Mouse (Mus musculus) liver, embryonic 11.5 days (tissue): ENCODE measurements around the gene Cubn. TPM values are rescaled to one million over a fixed set of nuclear protein-coding genes. Genes with fewer than 3 reads are reported as not detected.

Experiments
- ATAC-seq: fragments of 200-750 bp; cut with Nextera tagmentation; replicated peaks from 2 replicates; pipeline ENCODE4 v1.8.0; 2017; ENCODE audit warnings: moderate number of reproducible peaks, mild to moderate bottlenecking, moderate TSS enrichment, moderate library complexity; ENCODE audit not compliant: low FRiP score
- DNase-seq: peaks from one replicate; pipeline ENCODE4 v3.0.0-alpha.2; 2017; ENCODE audit warnings: low spot score
- H3K27ac ChIP-seq: fragments of 300-500 bp; sonication (generic); 2 replicates; pipeline ENCODE4 v1.5.1; 2014; ENCODE audit warnings: mild to moderate bottlenecking, low read depth, low read length, control low read depth
- H3K27me3 ChIP-seq: fragments of 300-500 bp; sonication (generic); replicated peaks from 2 replicates; pipeline ENCODE4 v1.6.1; 2014; ENCODE audit warnings: low read length, mixed read lengths; ENCODE audit not compliant: control insufficient read depth, insufficient read depth
- H3K36me3 ChIP-seq: fragments of 300-500 bp; sonication (generic); 2 replicates; pipeline ENCODE4 v1.6.1; 2014; ENCODE audit warnings: mild to moderate bottlenecking, low read length, moderate library complexity, mixed read lengths; ENCODE audit not compliant: control insufficient read depth, insufficient read depth
- H3K4me1 ChIP-seq: fragments of 300-500 bp; sonication (generic); replicated peaks from 2 replicates; pipeline ENCODE4 v1.6.1; 2014; ENCODE audit warnings: low read length, mixed read lengths; ENCODE audit not compliant: control insufficient read depth, insufficient read depth
- H3K4me2 ChIP-seq: fragments of 300-500 bp; sonication (generic); 2 replicates; pipeline ENCODE4 v1.6.1; 2014; ENCODE audit warnings: mild to moderate bottlenecking, control low read depth, moderate library complexity
- H3K4me3 ChIP-seq: fragments of 300-500 bp; sonication (generic); 2 replicates; pipeline ENCODE4 v1.5.1; 2014; ENCODE audit warnings: low read depth, low read length, control low read depth
- H3K9ac ChIP-seq: fragments of 300-500 bp; sonication (generic); 2 replicates; pipeline ENCODE4 v1.6.1; 2014; ENCODE audit warnings: low read depth, low read length, control low read depth
- H3K9me3 ChIP-seq: fragments of 300-500 bp; sonication (generic); 2 replicates; pipeline ENCODE4 v1.6.1; 2016; ENCODE audit warnings: low read length, inconsistent platforms, mixed read lengths; ENCODE audit not compliant: control insufficient read depth
- WGBS: fragments of 180-500 bp; shearing (Covaris S2); extraction: QIAGEN DNeasy Blood & Tissue Kit; methylation state at CpG from one replicate; pipeline ENCODE4 v1.1.7; 2014; 5-methylcytosine and 5-hydroxymethylcytosine counted together
- polyA plus RNA-seq: library from polyadenylated mRNA; unstranded; fragments of >200 nt; fragmentation: Nextera tagmentation; extraction: Ambion mirVana; gene quantifications from 2 replicates; pipeline ENCODE4 v1.2.1, GENCODE M21; 2014

The Cubn gene
- polyA plus RNA-seq, 1 experiment from 2014 or later, result 0.15 TPM

- Histone ChIP-seq H3K4me3 (no peak overlapping the region), H3K9ac (no peak overlapping the region), H3K36me3 (no peaks in the 10 kb centered on the region), H3K4me1 (peaks cover 16% of the 10 kb centered on the region), H3K27ac (no peak overlapping the region), H3K9me3 (no peaks in the 10 kb centered on the region), H3K4me2 (no peak overlapping the region), H3K27me3 (no peaks in the 10 kb centered on the region)
- ATAC-seq (no peak), DNase-seq (no peak)
- WGBS, result 61% methylated on average over 2 of the region's 2 CpGs
Measured at GRCm38 (mm10) chr2:13527125-13527524, 35.5 kb upstream of the Cubn start.

GRCm38 (mm10) chr2:13526205-13526604 is 34.6 kb upstream of the Cubn start:
- 79% methylated on average over 2 of the region's 2 CpGs for WGBS
- Histone ChIP-seq H3K27ac (no peak overlapping the region), H3K27me3 (no peaks in the 10 kb centered on the region), H3K4me1 (peaks cover 16% of the 10 kb centered on the region), H3K36me3 (no peaks in the 10 kb centered on the region), H3K4me3 (no peak overlapping the region), H3K9me3 (no peaks in the 10 kb centered on the region), H3K4me2 (no peak overlapping the region), H3K9ac (no peak overlapping the region)
- ATAC-seq (no peak), DNase-seq (no peak)

- peaks cover 11% of the 10 kb centered on the region for H3K4me1 ChIP-seq
- WGBS, result 25% methylated on average over 8 of the region's 8 CpGs
- ATAC-seq, result peak; percentile 93
- H3K27me3 ChIP-seq, result no peaks in the 10 kb centered on the region
- no peak overlapping the region for H3K4me3 ChIP-seq
- peak overlapping the region; percentile 67 for H3K27ac ChIP-seq
- H3K9me3 ChIP-seq, result no peaks in the 10 kb centered on the region
- no peaks in the 10 kb centered on the region for H3K36me3 ChIP-seq
- no peak for DNase-seq
- H3K9ac ChIP-seq, result no peak overlapping the region
- H3K4me2 ChIP-seq, result peak overlapping the region; percentile 32
Measured at GRCm38 (mm10) chr2:13523540-13524456, 32.2 kb upstream of the Cubn start.

GRCm38 (mm10) chr2:13522106-13522505 is 30.5 kb upstream of the Cubn start:
- Histone ChIP-seq H3K9ac (no peak overlapping the region), H3K27me3 (no peaks in the 10 kb centered on the region), H3K4me3 (no peak overlapping the region), H3K36me3 (no peaks in the 10 kb centered on the region), H3K4me1 (peaks cover 11% of the 10 kb centered on the region), H3K27ac (0 out of 2 replicates have a peak overlapping the region, but pooled peaks have one; percentile 9), H3K9me3 (no peaks in the 10 kb centered on the region), H3K4me2 (no peak overlapping the region)
- DNase-seq (no peak), ATAC-seq (no peak)
- 46% methylated on average over 8 of the region's 8 CpGs for WGBS

- WGBS, result 59% methylated on average over 4 of the region's 4 CpGs
- DNase-seq (no peak), ATAC-seq (no peak)
- Histone ChIP-seq H3K27ac (no peak overlapping the region), H3K9me3 (no peaks in the 10 kb centered on the region), H3K4me1 (no peaks in the 10 kb centered on the region), H3K4me2 (no peak overlapping the region), H3K9ac (no peak overlapping the region), H3K36me3 (no peaks in the 10 kb centered on the region), H3K4me3 (no peak overlapping the region), H3K27me3 (no peaks in the 10 kb centered on the region)
Measured at GRCm38 (mm10) chr2:13514949-13515348, 23.3 kb upstream of the Cubn start.

- Histone ChIP-seq H3K4me1 (no peaks in the 10 kb centered on the region), H3K27me3 (no peaks in the 10 kb centered on the region), H3K36me3 (no peaks in the 10 kb centered on the region), H3K9me3 (no peaks in the 10 kb centered on the region), H3K4me3 (no peak overlapping the region), H3K27ac (no peak overlapping the region), H3K9ac (no peak overlapping the region), H3K4me2 (no peak overlapping the region)
- DNase-seq (no peak), ATAC-seq (no peak)
- 82% methylated on average over 2 of the region's 2 CpGs for WGBS
Measured at GRCm38 (mm10) chr2:13502717-13503116, 11.1 kb upstream of the Cubn start.

- H3K4me2 ChIP-seq, result no peak overlapping the region
- H3K36me3 ChIP-seq, result no peaks in the 10 kb centered on the region
- no peak overlapping the region for H3K9ac ChIP-seq
- H3K27ac ChIP-seq, result no peak overlapping the region
- WGBS, result 46% methylated on average over 5 of the region's 5 CpGs
- ATAC-seq, result no peak
- H3K4me1 ChIP-seq, result no peaks in the 10 kb centered on the region
- DNase-seq, result no peak
- no peak overlapping the region for H3K4me3 ChIP-seq
- H3K9me3 ChIP-seq, result no peaks in the 10 kb centered on the region
- no peaks in the 10 kb centered on the region for H3K27me3 ChIP-seq
Measured at GRCm38 (mm10) chr2:13501553-13501952, 9.9 kb upstream of the Cubn start.

GRCm38 (mm10) chr2:13500298-13500999 is 8.8 kb upstream of the Cubn start:
- Histone ChIP-seq H3K4me1 (no peaks in the 10 kb centered on the region), H3K36me3 (no peaks in the 10 kb centered on the region), H3K9me3 (no peaks in the 10 kb centered on the region), H3K27ac (no peak overlapping the region), H3K27me3 (no peaks in the 10 kb centered on the region), H3K4me2 (no peak overlapping the region), H3K4me3 (no peak overlapping the region), H3K9ac (no peak overlapping the region)
- DNase-seq, result no peak
- no peak for ATAC-seq
- 81% methylated on average over 5 of the region's 5 CpGs for WGBS
